ENCODE assay signal across 26 mouse cellular contexts in genomic region chr6:14298167-14298566, GRCm38 (mm10).
DNase-seq lines count a peak whose midpoint lies in the region; ATAC-seq lines count a peak whose summit lies in the region.
"Had no signal": no experiment of that assay in that cellular context is flagged by ENCODE, and none has a peak within 500 bp of the region (broad histone marks: within the 10 kb centered on the region; RNA-seq: fewer than 3 reads in every experiment).

No protein-coding gene starts in this region.

- no peak overlapping the region for H3K4me3 ChIP-seq in forebrain, embryonic 11.5 days (ENCODE audit: low read depth, low read length)
- no peak overlapping the region for H3K4me3 ChIP-seq in forebrain, embryonic 12.5 days (replicated peaks)
- H3K4me3 ChIP-seq in heart, embryonic 15.5 days = no peak overlapping the region
- no peak overlapping the region for H3K4me3 ChIP-seq in heart, embryonic 11.5 days (ENCODE audit: low read depth, low read length)
- no peak overlapping the region for H3K4me3 ChIP-seq in midbrain, embryonic 12.5 days
- no peak overlapping the region for H3K4me3 ChIP-seq in midbrain, embryonic 10.5 days
- H3K4me3 ChIP-seq: embryonic facial prominence, embryonic 10.5 days; embryonic facial prominence, embryonic 12.5 days; forebrain, embryonic 13.5 days; forebrain, embryonic 15.5 days had no signal

- no peak overlapping the region for H3K9ac ChIP-seq in forebrain, embryonic 11.5 days (ENCODE audit: low read length)
- H3K9ac ChIP-seq in forebrain, embryonic 12.5 days = no peak overlapping the region
- H3K9ac ChIP-seq in heart, embryonic 15.5 days = no peak overlapping the region
- no peak overlapping the region for H3K9ac ChIP-seq in heart, embryonic 11.5 days (ENCODE audit: low read depth, low read length)
- no peak overlapping the region for H3K9ac ChIP-seq in midbrain, embryonic 12.5 days (replicated peaks)
- H3K9ac ChIP-seq: embryonic facial prominence, embryonic 12.5 days; forebrain, embryonic 13.5 days; forebrain, embryonic 15.5 days had no signal

- ATAC-seq in forebrain, embryonic 11.5 days (replicated peaks; ENCODE audit: low FRiP score) = peak; percentile 53; the same call in 1 of the 2 replicates
- no peak for ATAC-seq in forebrain, embryonic 12.5 days (ENCODE audit: low FRiP score)
- no peak for ATAC-seq in heart, embryonic 15.5 days (replicated peaks; ENCODE audit: insufficient number of reproducible peaks, insufficient read depth, low FRiP score, low read depth)
- no peak for ATAC-seq in heart, embryonic 11.5 days (replicated peaks; ENCODE audit: insufficient number of reproducible peaks, low FRiP score, low TSS enrichment)
- ATAC-seq in midbrain, embryonic 12.5 days (ENCODE audit: low FRiP score, low read depth) = peak; percentile 54; the same call in 1 of the 2 replicates
- ATAC-seq: activated CD4-positive, CD25-positive, alpha-beta regulatory T cell, adult 4 months; CD4-positive, CD25-positive, alpha-beta regulatory T cell, adult 4 months; forebrain, embryonic 13.5 days; forebrain, embryonic 15.5 days; Patski had no signal

- no peaks in the 10 kb centered on the region for H3K36me3 ChIP-seq in forebrain, embryonic 11.5 days (ENCODE audit: control insufficient read depth, insufficient read depth, low read length)
- H3K36me3 ChIP-seq in forebrain, embryonic 12.5 days (replicated peaks) = no peaks in the 10 kb centered on the region
- no peaks in the 10 kb centered on the region for H3K36me3 ChIP-seq in heart, embryonic 15.5 days
- H3K36me3 ChIP-seq in heart, embryonic 11.5 days (ENCODE audit: control insufficient read depth, insufficient read depth, low read length) = no peaks in the 10 kb centered on the region
- no peaks in the 10 kb centered on the region for H3K36me3 ChIP-seq in midbrain, embryonic 12.5 days
- no peaks in the 10 kb centered on the region for H3K36me3 ChIP-seq in midbrain, embryonic 10.5 days
- H3K36me3 ChIP-seq: embryonic facial prominence, embryonic 10.5 days; embryonic facial prominence, embryonic 12.5 days; forebrain, embryonic 15.5 days; G1E had no signal

- DNase-seq in forebrain, embryonic 11.5 days (ENCODE audit: low spot score) = no peak
- DNase-seq in heart, adult 11 months = peak; percentile 75
- DNase-seq in heart, adult 9 months (ENCODE audit: low spot score in 2 of 2) = no peak
- DNase-seq in midbrain, embryonic 10.5 days (ENCODE audit: low spot score) = no peak
- DNase-seq: adrenal gland, adult 8-10 months; adrenal gland, postnatal 14 days; adrenal gland, postnatal 36 days; B cell, adult 2 months; cerebellum, adult 11-12 months; cerebellum, adult 2 months; cerebellum, adult 9-10 months; cerebellum, postnatal 10 days; cerebellum, postnatal 25 days had no signal

- H3K4me2 ChIP-seq in forebrain, embryonic 11.5 days (ENCODE audit: low read depth, low read length, severe bottlenecking) = no peak overlapping the region
- no peak overlapping the region for H3K4me2 ChIP-seq in forebrain, embryonic 12.5 days
- no peak overlapping the region for H3K4me2 ChIP-seq in heart, embryonic 15.5 days
- no peak overlapping the region for H3K4me2 ChIP-seq in heart, embryonic 11.5 days
- H3K4me2 ChIP-seq in midbrain, embryonic 12.5 days (replicated peaks) = no peak overlapping the region
- H3K4me2 ChIP-seq: embryonic facial prominence, embryonic 12.5 days; forebrain, embryonic 13.5 days; forebrain, embryonic 15.5 days had no signal

- no peaks in the 10 kb centered on the region for H3K27me3 ChIP-seq in forebrain, embryonic 11.5 days (ENCODE audit: control insufficient read depth, insufficient read depth, low read length)
- no peaks in the 10 kb centered on the region for H3K27me3 ChIP-seq in forebrain, embryonic 12.5 days
- H3K27me3 ChIP-seq in heart, embryonic 15.5 days = no peaks in the 10 kb centered on the region
- no peaks in the 10 kb centered on the region for H3K27me3 ChIP-seq in heart, embryonic 11.5 days (ENCODE audit: control insufficient read depth, insufficient read depth, low read length)
- no peaks in the 10 kb centered on the region for H3K27me3 ChIP-seq in midbrain, embryonic 12.5 days
- H3K27me3 ChIP-seq in midbrain, embryonic 10.5 days (ENCODE audit: low read depth, poor library complexity, severe bottlenecking) = no peaks in the 10 kb centered on the region
- H3K27me3 ChIP-seq: CH12.LX; embryonic facial prominence, embryonic 12.5 days; forebrain, embryonic 13.5 days; forebrain, embryonic 15.5 days; Patski had no signal

- H3K4me1 ChIP-seq in forebrain, embryonic 11.5 days (replicated peaks; ENCODE audit: control insufficient read depth, insufficient read depth, low read length) = no peaks in the 10 kb centered on the region
- no peaks in the 10 kb centered on the region for H3K4me1 ChIP-seq in forebrain, embryonic 12.5 days
- H3K4me1 ChIP-seq in heart, embryonic 15.5 days (replicated peaks) = no peaks in the 10 kb centered on the region; the same call in 1 of the 2 replicates
- H3K4me1 ChIP-seq in heart, embryonic 11.5 days (ENCODE audit: control insufficient read depth, insufficient read depth, low read length) = no peaks in the 10 kb centered on the region
- H3K4me1 ChIP-seq in midbrain, embryonic 12.5 days = no peaks in the 10 kb centered on the region
- H3K4me1 ChIP-seq in midbrain, embryonic 10.5 days = peaks cover 9% of the 10 kb centered on the region
- H3K4me1 ChIP-seq: embryonic facial prominence, embryonic 10.5 days; embryonic facial prominence, embryonic 12.5 days; forebrain, embryonic 13.5 days; forebrain, embryonic 15.5 days had no signal

- H3K27ac ChIP-seq in forebrain, embryonic 11.5 days (ENCODE audit: low read depth, low read length) = no peak overlapping the region
- no peak overlapping the region for H3K27ac ChIP-seq in forebrain, embryonic 12.5 days
- H3K27ac ChIP-seq in heart, embryonic 15.5 days = 0 out of 2 replicates have a peak overlapping the region, but pooled peaks have one; percentile 13
- no peak overlapping the region for H3K27ac ChIP-seq in heart, embryonic 11.5 days (ENCODE audit: low read depth, low read length)
- H3K27ac ChIP-seq in midbrain, embryonic 12.5 days (replicated peaks) = no peak overlapping the region
- no peak overlapping the region for H3K27ac ChIP-seq in midbrain, embryonic 10.5 days (replicated peaks)
- H3K27ac ChIP-seq: embryonic facial prominence, embryonic 10.5 days; embryonic facial prominence, embryonic 12.5 days; forebrain, embryonic 13.5 days; forebrain, embryonic 15.5 days had no signal

- no peaks in the 10 kb centered on the region for H3K9me3 ChIP-seq in forebrain, embryonic 11.5 days (ENCODE audit: control insufficient read depth, low read length)
- H3K9me3 ChIP-seq in forebrain, embryonic 12.5 days = no peaks in the 10 kb centered on the region
- no peaks in the 10 kb centered on the region for H3K9me3 ChIP-seq in heart, embryonic 15.5 days (replicated peaks)
- H3K9me3 ChIP-seq in heart, embryonic 11.5 days (replicated peaks; ENCODE audit: control insufficient read depth, low read length) = no peaks in the 10 kb centered on the region
- H3K9me3 ChIP-seq in midbrain, embryonic 12.5 days = no peaks in the 10 kb centered on the region
- H3K9me3 ChIP-seq in midbrain, embryonic 10.5 days (replicated peaks) = no peaks in the 10 kb centered on the region
- H3K9me3 ChIP-seq: embryonic facial prominence, embryonic 10.5 days; embryonic facial prominence, embryonic 12.5 days; forebrain, embryonic 13.5 days; forebrain, embryonic 15.5 days; G1E had no signal

Comparison
In these comparisons a context has a peak if more than half of its experiments do, and no peak if none do; other contexts are left out.
1. ATAC-seq: peak in forebrain, embryonic 11.5 days (single experiment) and midbrain, embryonic 12.5 days (single experiment); none in forebrain, embryonic 12.5 days (single experiment), heart, embryonic 15.5 days (single experiment) and heart, embryonic 11.5 days (single experiment).